Mouse (Mus musculus) yolk sac, embryonic 10.5 days (tissue): ENCODE data around the gene Akr1d1.
A peak's percentile ranks its signal among the peaks of the same experiment; 100 is the strongest.

Experiments
- DNase-seq: peaks from one replicate; pipeline ENCODE4 v3.0.0-alpha.2; 2017; ENCODE audit warnings: low spot score

Akr1d1 gene

DNA sequence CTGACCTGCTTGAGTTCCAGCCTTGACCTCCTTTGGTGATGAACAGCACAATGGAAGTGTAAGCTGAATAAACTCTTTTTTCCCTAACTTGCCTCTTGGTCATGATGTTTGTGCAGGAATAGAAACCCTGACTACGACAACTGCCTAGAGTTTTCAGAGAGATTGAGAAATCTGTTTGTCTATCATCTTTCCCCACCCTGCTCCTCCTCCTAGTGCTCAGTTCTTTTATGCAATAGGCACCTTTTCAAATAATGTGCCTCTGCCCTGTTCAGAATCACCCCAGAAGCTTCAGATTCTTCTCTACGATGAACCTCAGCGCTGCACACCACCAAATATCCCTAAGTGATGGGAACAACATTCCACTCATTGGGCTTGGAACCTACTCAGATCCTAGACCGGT is at the start of gene Akr1d1:
Gene Akr1d1, plus strand, starts transcription at position 234 of the 400 bp plus-strand sequence.
- no peak for DNase-seq

DNA sequence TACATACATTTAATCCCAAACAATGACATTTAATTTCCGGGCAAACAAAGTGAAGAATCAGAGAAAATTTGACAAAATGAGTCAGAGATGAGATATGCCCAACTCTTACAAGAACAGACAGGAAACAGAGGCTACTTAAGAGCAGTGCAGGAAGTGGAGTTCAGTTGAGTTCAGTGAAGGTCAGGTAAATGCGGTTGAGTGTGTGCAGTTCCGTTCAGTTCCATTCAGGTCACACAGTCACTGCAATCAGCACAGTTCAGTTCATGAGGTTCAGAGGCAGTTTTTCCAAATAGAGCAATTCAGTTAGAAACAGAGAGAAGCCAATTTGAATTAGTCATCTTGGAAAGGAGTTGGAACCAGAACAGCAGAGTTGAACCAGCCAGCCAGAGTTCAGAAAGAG is 48.8 kb upstream of the Akr1d1 start:
- no peak for DNase-seq

DNA sequence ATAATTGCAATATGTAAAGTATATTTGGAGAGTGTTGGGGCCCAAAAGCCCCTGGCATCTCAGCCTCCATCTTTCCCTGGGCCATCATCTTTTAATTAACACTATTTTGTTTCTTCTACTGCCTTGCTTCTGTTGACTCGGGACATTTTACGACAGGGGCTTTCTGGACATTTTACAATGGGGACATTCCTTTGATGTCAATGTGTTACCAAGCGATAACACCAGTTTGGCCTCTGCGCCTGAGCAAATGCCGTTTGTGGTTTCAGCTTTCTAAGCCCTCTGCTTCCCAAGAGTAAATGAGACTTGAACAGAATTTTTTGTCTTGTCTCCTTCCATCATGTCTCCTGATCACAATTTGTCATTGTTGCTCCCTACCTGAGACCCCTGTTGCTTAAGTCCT is 46.7 kb upstream of the Akr1d1 start:
- peak; percentile 53 for DNase-seq

DNA sequence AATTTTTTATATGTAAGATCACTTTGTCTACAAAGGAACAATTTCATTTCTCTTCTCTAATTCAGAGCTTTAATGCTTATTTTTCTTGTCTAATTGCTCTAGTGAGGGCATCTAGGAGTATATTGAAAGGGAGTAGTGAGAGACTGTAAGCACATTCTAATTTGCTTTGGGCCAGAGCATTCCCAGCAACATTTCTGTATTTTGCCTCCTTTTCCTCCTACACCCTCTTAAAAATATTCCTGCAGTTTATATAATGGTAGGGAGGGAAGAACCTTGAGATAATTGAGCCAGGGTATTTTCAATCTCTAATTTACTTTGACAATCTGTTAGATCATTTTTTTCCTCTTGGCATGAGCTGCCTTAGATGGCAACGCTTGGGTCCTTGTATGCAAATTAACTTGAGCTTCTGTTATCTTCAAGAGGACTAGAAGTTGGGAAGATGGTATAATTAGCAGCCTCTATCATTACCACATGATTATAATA is 45.3 kb upstream of the Akr1d1 start:
- DNase-seq: no peak

DNA sequence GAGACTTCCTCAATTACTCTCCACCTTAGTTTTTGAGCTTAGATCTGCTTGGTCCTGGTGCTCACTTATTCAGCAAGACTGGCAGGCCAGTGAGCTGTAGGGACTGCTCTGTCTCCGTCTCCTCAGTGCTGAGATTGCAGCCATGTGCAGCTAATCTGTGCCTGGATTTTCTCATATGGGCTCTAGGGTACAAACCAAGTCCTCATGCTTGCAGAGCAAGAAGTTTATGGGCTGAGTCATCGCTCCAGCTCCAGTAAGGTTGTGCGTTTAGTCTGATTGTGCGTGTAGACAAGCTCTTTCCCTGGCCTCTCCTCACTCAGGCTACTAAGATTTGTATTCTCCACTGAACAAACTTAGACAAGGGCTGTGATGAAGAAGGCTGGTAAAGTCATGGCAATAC is 43.5 kb upstream of the Akr1d1 start:
- peak; percentile 8 for DNase-seq

DNA sequence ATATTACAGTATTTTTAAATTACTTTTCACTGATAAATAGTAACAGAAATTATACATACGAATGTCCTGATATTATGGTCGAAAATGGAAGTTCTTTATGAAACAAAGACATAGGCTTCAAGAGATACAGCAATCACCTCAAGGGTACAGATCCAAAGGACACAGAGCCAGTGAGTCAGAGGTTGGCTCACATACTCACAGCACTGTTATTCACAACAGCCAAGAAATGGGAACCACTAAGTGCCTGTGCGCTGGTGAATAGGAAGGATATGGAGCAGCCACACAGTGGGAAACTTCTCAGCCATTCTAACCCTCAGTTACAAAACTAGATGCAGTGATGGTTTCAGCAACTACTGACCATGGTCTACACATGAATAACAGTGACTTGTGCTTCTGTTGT is 37.7 kb upstream of the Akr1d1 start:
- no peak for DNase-seq

DNA sequence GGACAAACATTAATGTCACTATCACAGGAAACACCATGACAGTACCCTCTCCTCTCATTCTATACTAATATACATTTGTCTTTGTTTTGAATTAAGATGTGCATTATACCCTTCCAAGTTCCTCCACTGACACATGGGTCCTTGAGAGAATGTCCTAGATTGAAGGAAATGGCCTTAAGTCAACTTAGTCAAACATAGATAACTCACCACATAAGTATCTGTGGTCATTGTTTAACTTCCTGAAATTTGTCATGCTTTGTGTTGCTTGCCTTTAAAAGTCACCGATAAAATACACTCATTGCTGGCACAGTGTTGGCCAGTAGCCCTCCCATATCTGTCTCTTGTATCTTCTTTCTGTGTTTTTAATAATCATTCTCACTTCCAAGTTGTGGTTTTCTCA is 35.0 kb upstream of the Akr1d1 start:
- no peak for DNase-seq

DNA sequence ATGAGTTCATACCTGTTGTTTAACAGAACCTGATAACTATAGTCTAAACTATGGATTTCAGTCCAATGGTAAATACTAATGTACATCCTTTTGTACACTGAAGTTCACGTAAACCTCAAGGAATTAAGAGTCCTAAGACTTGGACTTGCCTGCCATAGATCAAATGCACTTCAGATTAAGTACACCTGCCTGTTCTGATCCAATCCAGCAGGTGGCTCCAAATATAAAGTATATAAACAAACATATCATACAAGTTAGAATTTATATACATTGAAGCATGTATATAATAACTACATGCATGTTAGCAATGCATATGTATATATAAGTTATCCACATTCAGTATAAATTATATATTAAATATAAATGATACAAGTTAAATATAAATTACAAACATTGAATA is 33.1 kb upstream of the Akr1d1 start:
- DNase-seq: no peak

DNA sequence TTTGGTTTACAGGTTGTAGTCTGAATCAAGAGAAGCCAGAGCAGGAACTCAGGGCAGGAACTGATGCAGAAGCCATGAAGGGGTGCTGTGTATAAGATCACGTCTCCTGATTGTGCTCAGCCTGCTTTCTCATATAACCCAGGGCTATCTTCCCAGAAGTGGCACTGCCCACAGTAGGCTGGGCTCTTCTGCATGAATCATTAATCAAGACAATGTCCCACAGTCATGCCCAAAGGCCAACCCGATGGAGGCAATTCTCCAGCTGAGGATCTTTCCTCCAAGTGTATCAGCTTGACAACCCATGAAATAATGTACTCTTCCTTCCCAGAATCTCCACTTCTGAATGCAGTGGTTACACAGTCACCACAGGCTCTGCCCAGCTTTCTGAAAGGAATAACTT is 24.4 kb upstream of the Akr1d1 start:
- no peak for DNase-seq

DNA sequence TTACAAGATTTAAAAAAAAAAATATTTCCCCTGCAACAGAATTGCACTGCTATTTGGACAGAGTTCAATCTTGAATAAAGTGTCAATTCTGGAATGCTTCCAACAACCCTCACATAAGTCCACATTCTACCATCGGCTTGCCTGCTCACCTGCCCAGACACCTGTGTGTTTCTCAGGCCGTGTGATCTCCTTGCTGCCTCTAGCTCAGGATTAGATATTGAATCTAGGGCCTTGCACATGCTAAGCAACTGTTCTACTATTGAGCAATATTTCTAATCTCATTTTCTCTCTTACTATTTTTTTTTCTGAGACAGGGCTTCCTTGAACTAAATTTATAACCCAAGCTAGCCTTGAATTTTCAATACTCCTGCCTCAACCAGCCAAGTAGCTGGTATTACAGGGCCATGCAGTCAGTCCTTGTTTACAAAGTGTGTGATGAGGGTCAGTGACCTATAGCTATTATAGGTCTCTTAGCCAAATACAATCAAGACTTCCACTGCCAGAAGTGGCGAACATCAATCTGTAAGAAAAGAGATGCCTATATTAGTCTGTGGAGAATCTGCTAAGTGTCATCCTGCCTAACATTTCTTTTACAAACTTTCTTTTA is 23.0 kb upstream of the Akr1d1 start:
- no peak for DNase-seq

DNA sequence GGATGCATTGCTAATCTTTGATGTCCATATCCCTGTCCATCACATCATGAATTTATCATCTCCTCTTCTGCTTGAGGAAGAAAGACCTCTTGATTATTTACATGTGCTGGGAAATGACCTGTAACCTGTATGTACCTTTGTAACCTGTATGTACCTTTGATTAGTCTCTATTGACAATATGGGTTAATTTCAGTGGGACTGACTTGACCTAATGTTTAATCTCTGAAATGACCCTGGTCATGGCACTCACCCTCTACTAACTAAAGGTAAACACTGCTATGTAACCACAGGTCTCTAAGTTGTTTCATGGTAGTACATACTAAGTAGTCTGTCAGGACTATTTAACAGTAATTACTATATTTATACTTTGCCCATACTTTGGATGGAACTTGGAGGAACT is 19.2 kb upstream of the Akr1d1 start:
- no peak for DNase-seq

DNA sequence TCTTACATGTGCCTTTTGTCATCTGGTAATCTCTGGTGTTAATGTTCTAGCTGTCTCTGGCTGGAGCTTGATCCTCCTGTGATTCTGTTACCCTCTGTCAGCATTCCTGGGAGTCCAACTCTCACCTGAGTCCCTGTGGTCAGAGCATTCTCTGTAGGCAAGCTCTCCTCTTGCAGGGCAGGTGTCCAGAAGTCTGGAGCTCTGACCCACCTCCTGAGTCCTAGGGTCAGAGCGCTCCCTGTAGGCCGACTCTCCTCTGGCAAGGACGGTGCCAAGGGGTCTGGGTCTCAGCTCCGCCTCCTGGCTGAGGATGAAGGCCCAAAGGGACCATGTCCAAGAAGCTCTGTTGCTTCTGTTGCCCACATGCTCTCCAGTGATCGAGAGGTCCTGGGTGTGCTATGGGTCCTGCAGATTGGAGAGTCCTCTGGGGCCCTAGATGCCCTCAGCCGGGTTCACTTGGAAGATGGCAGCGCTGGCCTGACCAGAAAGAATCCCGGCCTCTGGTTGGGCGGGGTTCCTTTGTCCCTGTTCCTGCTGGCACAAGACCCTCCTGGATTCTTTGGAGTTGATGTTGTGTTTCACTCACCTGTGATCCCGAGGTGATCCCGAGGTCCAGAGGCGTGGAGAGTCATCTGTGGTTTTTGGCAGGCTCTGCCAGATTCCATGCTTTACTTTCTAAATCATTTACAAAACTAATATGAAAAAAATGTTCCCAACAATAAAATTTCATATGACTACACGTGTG is 9.2 kb upstream of the Akr1d1 start:
- DNase-seq: no peak

DNA sequence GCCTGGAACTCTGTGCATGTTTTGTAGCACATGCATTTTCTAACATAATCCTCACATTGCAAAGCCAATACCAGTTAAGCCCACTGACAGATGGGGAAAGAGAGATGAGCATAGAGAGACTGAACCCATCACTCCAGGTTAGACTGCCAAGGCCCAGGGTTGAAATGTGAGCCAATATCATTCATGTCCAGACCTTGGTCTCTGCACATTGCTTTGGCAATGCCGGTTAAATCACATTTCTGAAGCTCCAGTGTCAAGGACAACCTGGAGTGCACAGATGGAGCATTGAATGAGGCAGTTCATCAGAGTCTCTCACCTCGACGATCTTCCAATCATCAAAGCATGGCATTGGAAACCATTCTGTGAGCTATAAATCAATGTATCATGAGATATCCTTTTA is 2.1 kb downstream of the Akr1d1 start:
- no peak for DNase-seq

DNA sequence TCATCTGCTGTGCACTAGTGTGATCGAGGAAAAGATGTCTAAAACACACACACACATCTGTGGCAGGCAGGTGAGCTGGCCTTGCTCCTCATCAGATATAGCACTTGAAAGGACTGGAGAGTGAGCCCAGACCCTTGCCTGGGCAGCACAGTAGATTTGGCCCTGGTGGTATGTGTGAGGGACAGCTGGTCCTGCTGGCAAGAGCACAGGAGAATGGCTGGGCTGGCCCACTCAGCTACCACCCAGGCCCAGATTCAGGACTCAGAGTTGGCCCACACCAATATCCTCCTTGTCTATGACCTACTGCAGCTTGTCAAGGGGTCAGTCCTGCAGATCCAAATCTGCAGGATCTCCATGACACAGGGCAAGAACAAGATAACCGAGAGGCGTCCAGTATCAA is 6.9 kb downstream of the Akr1d1 start:
- DNase-seq: no peak

DNA sequence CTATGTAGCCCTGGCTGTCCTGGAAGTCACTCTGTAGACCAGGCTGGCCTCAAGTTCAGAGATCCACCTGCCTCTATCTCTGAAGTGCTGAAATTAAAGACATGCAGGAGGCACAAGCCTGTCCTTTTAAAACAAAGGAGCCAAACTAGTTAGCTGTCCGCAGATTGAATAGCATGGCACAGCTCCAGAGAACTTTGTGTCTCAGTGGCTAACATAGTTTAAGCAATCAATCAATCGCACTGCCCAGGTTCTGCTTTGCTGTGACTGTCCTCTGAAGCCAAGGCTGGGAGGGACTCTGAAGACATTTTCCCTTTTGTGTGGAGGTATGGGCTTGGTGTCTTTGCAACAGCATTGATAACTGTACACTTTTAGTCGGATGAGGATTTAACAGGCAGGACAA is 7.8 kb downstream of the Akr1d1 start:
- DNase-seq: no peak

DNA sequence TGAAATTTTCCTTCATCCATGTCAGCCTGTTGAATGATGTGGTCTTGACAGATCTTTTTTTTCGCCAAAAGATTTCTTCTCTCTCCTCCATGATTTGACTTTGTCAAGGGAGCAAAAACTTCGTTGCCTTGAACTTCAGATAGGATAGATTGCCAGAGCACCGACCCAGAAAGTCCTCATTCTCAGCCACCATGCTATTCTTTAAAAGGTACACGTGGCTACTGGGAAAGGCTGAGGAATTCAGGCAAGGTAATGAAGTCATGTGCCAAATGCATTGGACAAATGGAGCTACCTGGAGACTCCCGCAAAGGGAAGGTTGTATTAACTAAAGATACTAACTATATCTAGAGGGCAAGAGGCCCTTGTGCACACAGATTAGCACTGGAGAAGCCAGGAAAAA is 8.8 kb downstream of the Akr1d1 start:
- DNase-seq: no peak

DNA sequence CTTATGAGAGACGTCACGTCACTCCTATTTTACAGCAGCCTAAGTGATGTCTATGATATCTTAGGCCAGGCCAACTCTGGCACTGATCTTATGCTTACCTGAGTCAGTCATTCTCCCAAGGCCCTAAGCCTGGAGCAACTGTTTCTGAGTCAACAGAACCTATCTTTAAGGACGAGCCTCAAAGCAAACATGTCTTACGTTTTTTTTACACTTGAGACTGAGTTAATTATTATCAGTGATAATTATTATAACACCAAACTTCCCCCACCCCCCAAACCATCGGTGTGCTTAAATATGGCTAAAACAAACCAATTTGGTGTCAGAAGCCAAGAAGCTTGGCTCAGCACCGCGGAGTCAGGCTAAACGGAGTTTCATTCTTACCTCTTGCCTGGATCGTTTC is 9.4 kb downstream of the Akr1d1 start:
- peak; percentile 36 for DNase-seq

DNA sequence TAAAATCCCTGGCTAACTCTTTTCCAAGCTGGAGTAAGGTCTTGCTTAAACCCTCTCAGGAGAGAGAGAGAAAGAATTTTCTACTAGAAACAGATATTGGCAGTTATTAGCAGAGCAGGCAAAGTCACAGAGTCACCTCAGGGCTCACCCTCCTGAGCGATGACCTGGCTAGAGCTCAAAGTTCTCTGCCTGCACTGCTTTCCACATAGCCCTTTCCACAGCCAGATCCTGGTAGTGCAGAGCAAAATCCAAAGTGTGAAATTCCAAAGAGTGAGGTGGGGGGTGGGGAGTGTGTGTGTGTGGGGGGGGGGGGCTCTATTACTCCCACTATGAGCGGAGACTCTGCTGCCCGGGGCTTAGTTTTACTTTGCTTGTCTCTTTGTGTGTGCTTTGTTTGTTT is 10.1 kb downstream of the Akr1d1 start:
- peak; percentile 80 for DNase-seq

DNA sequence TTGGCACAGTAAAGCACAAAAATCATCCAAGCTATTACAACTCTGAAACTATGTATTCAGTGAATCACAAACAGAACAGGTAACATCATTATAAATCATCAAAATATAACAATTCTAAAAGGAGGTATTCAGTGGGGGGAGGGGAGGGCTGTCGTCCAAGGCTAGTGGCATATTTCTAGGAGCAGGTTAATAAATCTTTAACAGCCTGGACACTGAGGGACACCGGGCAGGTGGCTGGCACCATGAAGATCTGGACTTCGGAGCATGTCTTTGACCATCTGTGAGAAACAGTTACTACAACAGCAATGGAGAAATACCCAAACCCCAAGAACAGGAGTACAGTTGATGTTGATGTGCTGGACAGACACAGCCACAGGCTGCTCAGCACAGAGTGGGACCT is 11.2 kb downstream of the Akr1d1 start:
- DNase-seq: no peak

DNA sequence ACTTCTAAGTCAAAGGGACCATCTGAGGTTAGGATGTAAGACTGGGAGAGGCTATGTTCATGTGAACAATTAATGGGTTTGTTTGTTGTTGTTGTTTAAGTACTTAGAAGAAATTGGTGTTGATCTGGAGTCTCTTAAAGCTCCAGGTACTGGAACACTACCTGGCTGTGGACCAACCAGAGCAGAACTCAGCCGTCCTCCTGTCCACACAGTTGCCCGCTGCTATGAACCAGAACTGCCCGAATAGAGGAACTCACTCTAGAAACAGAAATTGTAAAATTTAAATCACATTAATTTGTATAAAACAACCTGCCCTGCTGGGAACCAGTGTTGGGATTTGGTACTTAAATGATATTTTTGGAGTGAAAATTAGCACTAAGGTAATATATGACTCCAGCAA is 12.2 kb downstream of the Akr1d1 start:
- DNase-seq: no peak

DNA sequence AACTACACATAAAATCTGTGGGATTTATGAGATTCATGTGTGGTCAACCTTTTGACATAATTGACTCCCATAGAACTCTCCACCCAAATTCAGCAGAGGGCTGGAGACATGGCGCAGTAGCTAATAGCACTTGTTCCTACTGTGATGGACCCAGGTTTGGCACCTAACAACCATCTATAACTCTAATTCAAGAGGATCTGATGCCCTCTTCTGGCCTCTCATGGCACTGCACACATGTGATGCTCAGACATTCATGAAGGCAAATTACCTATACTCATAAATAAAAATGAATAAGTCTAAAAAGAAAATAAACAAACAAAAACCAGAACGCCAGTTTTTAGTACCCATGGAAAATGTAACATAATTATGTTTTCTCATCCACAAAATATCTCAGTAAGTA is 22.8 kb downstream of the Akr1d1 start:
- DNase-seq: peak; percentile 12

DNA sequence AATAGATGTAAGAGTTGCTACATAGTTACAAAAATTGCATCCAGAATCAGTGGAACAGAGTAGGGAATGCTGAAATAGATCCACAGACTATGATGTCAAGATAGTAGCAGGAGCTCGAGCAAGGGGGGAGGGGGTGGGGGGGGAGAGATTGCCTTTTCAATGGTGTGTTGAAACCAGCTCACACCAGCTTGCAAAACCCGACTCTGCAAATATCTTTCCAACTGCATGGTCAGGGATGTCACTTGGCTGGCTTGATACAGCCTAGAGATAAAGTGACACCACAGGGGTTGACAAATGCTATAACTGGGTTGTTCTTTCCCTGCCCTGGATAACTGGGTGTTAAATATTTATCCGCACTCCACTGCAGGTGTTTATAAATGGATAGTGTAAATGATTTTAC is 24.0 kb downstream of the Akr1d1 start:
- no peak for DNase-seq

DNA sequence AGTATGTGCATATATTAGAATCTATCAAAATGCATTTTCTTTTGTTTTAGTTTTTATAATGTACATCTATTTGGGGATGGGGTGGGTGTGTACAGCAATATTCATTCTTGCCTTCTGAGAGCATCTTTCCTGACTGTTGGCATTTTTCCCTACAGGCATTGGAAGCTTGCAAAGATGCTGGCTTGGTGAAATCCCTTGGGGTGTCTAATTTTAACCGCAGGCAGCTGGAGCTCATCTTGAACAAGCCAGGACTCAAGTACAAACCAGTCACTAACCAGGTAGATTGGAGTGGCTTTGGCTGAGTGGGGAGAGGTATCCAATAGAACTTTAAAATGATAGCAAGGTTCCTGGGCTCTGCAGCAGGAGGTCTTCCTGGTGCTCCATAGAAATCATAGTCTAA is 24.4 kb downstream of the Akr1d1 start:
- no peak for DNase-seq

DNA sequence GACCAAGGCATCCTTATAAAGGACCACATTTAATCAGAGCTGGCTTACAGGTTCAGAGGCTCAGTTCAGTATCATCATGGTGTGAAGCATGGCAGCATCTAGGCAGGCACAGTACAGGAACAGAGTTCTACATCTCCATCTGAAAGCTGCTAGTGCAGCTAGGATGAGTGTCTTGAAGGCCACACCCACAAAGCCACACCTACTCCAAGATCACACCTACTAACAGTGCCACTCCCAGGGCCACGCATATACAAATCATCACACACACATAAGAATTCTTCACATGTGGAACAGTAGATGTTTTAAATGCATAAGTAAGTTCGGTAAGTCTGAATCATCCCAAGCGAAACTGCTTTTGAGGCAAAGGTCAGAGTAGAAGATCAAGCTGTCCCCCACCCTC is 33.9 kb downstream of the Akr1d1 start:
- DNase-seq: no peak
